Mouse (Mus musculus): ENCODE measurements around the gene D230025D16Rik. TPM values are rescaled to one million over a fixed set of nuclear protein-coding genes. Genes with fewer than 3 reads are reported as not detected.
A peak's percentile ranks its signal among the peaks of the same experiment; 100 is the strongest.

The D230025D16Rik gene
- polyA plus RNA-seq, 1 experiment from 2014 or later: 21.8 TPM

- no peak for ATAC-seq (ENCODE audit: insufficient number of reproducible peaks, insufficient read depth, low FRiP score, low read depth)
- Histone ChIP-seq H3K4me3 (ENCODE audit: control insufficient read depth in 1 of 2, insufficient read depth in 1 of 2, low read depth in 1 of 2, low read length in 2 of 2) (peak overlapping the region; percentile 59 to 76), H3K9me3 (ENCODE audit: control insufficient read depth, low read length) (0 out of 2 replicates have a peak, but pooled peaks cover 3% of the 10 kb centered on the region), H3K27me3 (ENCODE audit: control insufficient read depth, insufficient read depth, low read length) (peaks cover 46% of the 10 kb centered on the region), H3K27ac (replicated peaks in 1 of 2; ENCODE audit: control insufficient read depth in 1 of 2, insufficient read depth in 1 of 2, low read depth in 2 of 2, low read length in 2 of 2) (no peak overlapping the region), H3K9ac (ENCODE audit: low read length) (peak overlapping the region; percentile 80), H3K36me3 (ENCODE audit: control insufficient read depth, insufficient read depth, low read length) (no peaks in the 10 kb centered on the region), H3K4me2 (ENCODE audit: low read length) (peak overlapping the region; percentile 95), H3K4me1 (ENCODE audit: control insufficient read depth in 2 of 2, insufficient read depth in 2 of 2, low read length in 2 of 2) (peaks cover 13 to 30% of the 10 kb centered on the region in 2 experiments; a peak in 3 of 4 replicates)
- 12% methylated on average over 10 of the region's 10 CpGs for WGBS
Measured at GRCm38 (mm10) chr8:105265128-105265527, 40.2 kb downstream of the D230025D16Rik start.

- H3K27me3 ChIP-seq (ENCODE audit: control insufficient read depth, insufficient read depth, low read length): peaks cover 56% of the 10 kb centered on the region
- H3K27ac ChIP-seq (replicated peaks in 1 of 2; ENCODE audit: control insufficient read depth in 1 of 2, insufficient read depth in 1 of 2, low read depth in 2 of 2, low read length in 2 of 2): no peak overlapping the region
- H3K9ac ChIP-seq (ENCODE audit: low read length): no peak overlapping the region
- H3K9me3 ChIP-seq (ENCODE audit: control insufficient read depth, low read length): no peaks in the 10 kb centered on the region
- H3K4me1 ChIP-seq (ENCODE audit: control insufficient read depth in 2 of 2, insufficient read depth in 2 of 2, low read length in 2 of 2): peaks cover 13 to 33% of the 10 kb centered on the region in 2 experiments; a peak in 3 of 4 replicates
- no peak overlapping the region for H3K4me3 ChIP-seq (ENCODE audit: control insufficient read depth in 1 of 2, insufficient read depth in 1 of 2, low read depth in 1 of 2, low read length in 2 of 2)
- H3K36me3 ChIP-seq (ENCODE audit: control insufficient read depth, insufficient read depth, low read length): no peaks in the 10 kb centered on the region
- WGBS: 44% methylated on average over 13 of the region's 13 CpGs
- H3K4me2 ChIP-seq (ENCODE audit: low read length): no peak overlapping the region
- ATAC-seq (ENCODE audit: insufficient number of reproducible peaks, insufficient read depth, low FRiP score, low read depth): no peak
Measured at GRCm38 (mm10) chr8:105266775-105267174, 41.8 kb downstream of the D230025D16Rik start.

- peak overlapping the region; percentile 44 to 54 for H3K4me3 ChIP-seq (ENCODE audit: control insufficient read depth in 1 of 2, insufficient read depth in 1 of 2, low read depth in 1 of 2, low read length in 2 of 2)
- no peaks in the 10 kb centered on the region for H3K9me3 ChIP-seq (ENCODE audit: control insufficient read depth, low read length)
- H3K4me2 ChIP-seq (ENCODE audit: low read length): peak overlapping the region; percentile 97
- ATAC-seq (ENCODE audit: insufficient number of reproducible peaks, insufficient read depth, low FRiP score, low read depth): peak; percentile 29
- H3K36me3 ChIP-seq (ENCODE audit: control insufficient read depth, insufficient read depth, low read length): no peaks in the 10 kb centered on the region
- H3K4me1 ChIP-seq (ENCODE audit: control insufficient read depth in 2 of 2, insufficient read depth in 2 of 2, low read length in 2 of 2): peaks cover 13 to 33% of the 10 kb centered on the region in 2 experiments; a peak in 3 of 4 replicates
- peak overlapping the region; percentile 69 for H3K9ac ChIP-seq (ENCODE audit: low read length)
- no peak overlapping the region for H3K27ac ChIP-seq (replicated peaks in 1 of 2; ENCODE audit: control insufficient read depth in 1 of 2, insufficient read depth in 1 of 2, low read depth in 2 of 2, low read length in 2 of 2)
- peaks cover 73% of the 10 kb centered on the region for H3K27me3 ChIP-seq (ENCODE audit: control insufficient read depth, insufficient read depth, low read length)
- WGBS: under 1% methylated on average over 65 of the region's 65 CpGs
Measured at GRCm38 (mm10) chr8:105268342-105269074, 43.6 kb downstream of the D230025D16Rik start.

GRCm38 (mm10) chr8:105269075-105269458 lies 44.1 kb downstream of the D230025D16Rik start:
- WGBS: 4% methylated on average over 10 of the region's 10 CpGs
- H3K9ac ChIP-seq (ENCODE audit: low read length): peak overlapping the region; percentile 69
- ATAC-seq (ENCODE audit: insufficient number of reproducible peaks, insufficient read depth, low FRiP score, low read depth): no peak

GRCm38 (mm10) chr8:105269461-105269947 lies 44.6 kb downstream of the D230025D16Rik start, which contains the start of gene Hsf4:
Gene Hsf4 (plus strand): TSS chr8:105269801.
- Histone ChIP-seq H3K27ac (replicated peaks in 1 of 2; ENCODE audit: control insufficient read depth in 1 of 2, insufficient read depth in 1 of 2, low read depth in 2 of 2, low read length in 2 of 2) (no peak within 1 kb of the TSS), H3K4me3 (ENCODE audit: control insufficient read depth in 1 of 2, insufficient read depth in 1 of 2, low read depth in 1 of 2, low read length in 2 of 2) (peak within 1 kb of the TSS; percentile 44 to 54), H3K4me1 (ENCODE audit: control insufficient read depth in 2 of 2, insufficient read depth in 2 of 2, low read length in 2 of 2) (peaks cover 13 to 30% of the 10 kb centered on the region in 2 experiments; a peak in 3 of 4 replicates), H3K9ac (ENCODE audit: low read length) (peak within 1 kb of the TSS; percentile 69), H3K36me3 (ENCODE audit: control insufficient read depth, insufficient read depth, low read length) (no peaks in the 10 kb centered on the region), H3K27me3 (ENCODE audit: control insufficient read depth, insufficient read depth, low read length) (peaks cover 83% of the 10 kb centered on the region), H3K9me3 (ENCODE audit: control insufficient read depth, low read length) (no peaks in the 10 kb centered on the region), H3K4me2 (ENCODE audit: low read length) (peak within 1 kb of the TSS; percentile 97)
- no peak for ATAC-seq (ENCODE audit: insufficient number of reproducible peaks, insufficient read depth, low FRiP score, low read depth)
- under 1% methylated on average over 41 of the region's 42 CpGs for WGBS

More at GRCm38 (mm10) chr8:105269075-105269458, 44.1 kb downstream of the D230025D16Rik start:
- H3K4me1 ChIP-seq (ENCODE audit: control insufficient read depth in 2 of 2, insufficient read depth in 2 of 2, low read length in 2 of 2): peaks cover 13 to 30% of the 10 kb centered on the region in 2 experiments; a peak in 3 of 4 replicates
- H3K4me3 ChIP-seq (ENCODE audit: control insufficient read depth in 1 of 2, insufficient read depth in 1 of 2, low read depth in 1 of 2, low read length in 2 of 2): peak overlapping the region; percentile 44 to 54
- no peak overlapping the region for H3K27ac ChIP-seq (replicated peaks in 1 of 2; ENCODE audit: control insufficient read depth in 1 of 2, insufficient read depth in 1 of 2, low read depth in 2 of 2, low read length in 2 of 2)
- H3K4me2 ChIP-seq (ENCODE audit: low read length): peak overlapping the region; percentile 97
- H3K36me3 ChIP-seq (ENCODE audit: control insufficient read depth, insufficient read depth, low read length): no peaks in the 10 kb centered on the region
- H3K9me3 ChIP-seq (ENCODE audit: control insufficient read depth, low read length): no peaks in the 10 kb centered on the region
- H3K27me3 ChIP-seq (ENCODE audit: control insufficient read depth, insufficient read depth, low read length): peaks cover 79% of the 10 kb centered on the region

GRCm38 (mm10) chr8:105270101-105270915 lies 45.4 kb downstream of the D230025D16Rik start:
- H3K9ac ChIP-seq (ENCODE audit: low read length): 0 out of 2 replicates have a peak overlapping the region, but pooled peaks have one; percentile 69
- no peaks in the 10 kb centered on the region for H3K36me3 ChIP-seq (ENCODE audit: control insufficient read depth, insufficient read depth, low read length)
- no peak for ATAC-seq (ENCODE audit: insufficient number of reproducible peaks, insufficient read depth, low FRiP score, low read depth)
- peak overlapping the region; percentile 97 for H3K4me2 ChIP-seq (ENCODE audit: low read length)
- H3K4me3 ChIP-seq (ENCODE audit: control insufficient read depth in 1 of 2, insufficient read depth in 1 of 2, low read depth in 1 of 2, low read length in 2 of 2): peak overlapping the region; percentile 44 to 54
- no peak overlapping the region for H3K27ac ChIP-seq (replicated peaks in 1 of 2; ENCODE audit: control insufficient read depth in 1 of 2, insufficient read depth in 1 of 2, low read depth in 2 of 2, low read length in 2 of 2)
- H3K9me3 ChIP-seq (ENCODE audit: control insufficient read depth, low read length): no peaks in the 10 kb centered on the region
- H3K4me1 ChIP-seq (ENCODE audit: control insufficient read depth in 2 of 2, insufficient read depth in 2 of 2, low read length in 2 of 2): peaks cover 12 to 26% of the 10 kb centered on the region in 2 experiments
- peaks cover 91% of the 10 kb centered on the region for H3K27me3 ChIP-seq (ENCODE audit: control insufficient read depth, insufficient read depth, low read length)
- 5% methylated on average over 39 of the region's 39 CpGs for WGBS

- Histone ChIP-seq H3K9ac (ENCODE audit: low read length) (no peak overlapping the region), H3K4me3 (ENCODE audit: control insufficient read depth in 1 of 2, insufficient read depth in 1 of 2, low read depth in 1 of 2, low read length in 2 of 2) (peak overlapping the region in 1 of 2 experiments; percentile 54; a peak in 2 of 4 replicates), H3K9me3 (ENCODE audit: control insufficient read depth, low read length) (no peaks in the 10 kb centered on the region), H3K27me3 (ENCODE audit: control insufficient read depth, insufficient read depth, low read length) (peaks cover 97% of the 10 kb centered on the region), H3K4me1 (ENCODE audit: control insufficient read depth in 2 of 2, insufficient read depth in 2 of 2, low read length in 2 of 2) (peaks cover 13 to 30% of the 10 kb centered on the region in 2 experiments), H3K27ac (replicated peaks in 1 of 2; ENCODE audit: control insufficient read depth in 1 of 2, insufficient read depth in 1 of 2, low read depth in 2 of 2, low read length in 2 of 2) (no peak overlapping the region), H3K36me3 (ENCODE audit: control insufficient read depth, insufficient read depth, low read length) (no peaks in the 10 kb centered on the region), H3K4me2 (ENCODE audit: low read length) (no peak overlapping the region; the same call in 1 of the 2 replicates)
- 5% methylated on average over 11 of the region's 11 CpGs for WGBS
- ATAC-seq (ENCODE audit: insufficient number of reproducible peaks, insufficient read depth, low FRiP score, low read depth): no peak
Measured at GRCm38 (mm10) chr8:105270916-105271186, 45.9 kb downstream of the D230025D16Rik start.
